Mouse (Mus musculus) CH12.LX (cell line): ENCODE data around the gene Rgs3.

ENCODE experiments used
- CHD2 ChIP-seq: IDR thresholded peaks from 2 replicates; pipeline ENCODE4 v1.6.1; 2011; ENCODE audit warnings: low read length, improper control_type of control experiment
- CTCF ChIP-seq, 2 experiments: IDR thresholded peaks in 1 of 2; conservative IDR thresholded peaks in 1 of 2; 2 replicates each; pipeline ENCODE4 v1.5.1; 2011 to 2012; ENCODE audit warnings: low read depth in 2 of 2, low read length in 2 of 2, improper control_type of control experiment in 1 of 2, inconsistent platforms in 1 of 2, mild to moderate bottlenecking in 1 of 2, moderate library complexity in 1 of 2
- ELF1 ChIP-seq: IDR thresholded peaks from 2 replicates; pipeline ENCODE4 v1.6.1; 2014; ENCODE audit warnings: low read depth, mild to moderate bottlenecking, inconsistent platforms, low read length, improper control_type of control experiment
- JUND ChIP-seq: conservative IDR thresholded peaks from 2 replicates; pipeline ENCODE4 v1.6.1; 2011; ENCODE audit warnings: low read depth, low read length, improper control_type of control experiment
- KAT2A ChIP-seq: IDR thresholded peaks from 2 replicates; pipeline ENCODE4 v1.6.1; 2012; ENCODE audit warnings: low read length, improper control_type of control experiment, inconsistent platforms; ENCODE audit not compliant: insufficient replicate concordance
- MAFK ChIP-seq: IDR thresholded peaks from 2 replicates; pipeline ENCODE4 v1.6.1; 2011; ENCODE audit warnings: low read length, improper control_type of control experiment; ENCODE audit not compliant: insufficient replicate concordance
- MAX ChIP-seq: IDR thresholded peaks from 2 replicates; pipeline ENCODE4 v1.6.1; 2011; ENCODE audit warnings: low read length, improper control_type of control experiment
- MAZ ChIP-seq: IDR thresholded peaks from 2 replicates; pipeline ENCODE4 v1.6.1; 2012; ENCODE audit warnings: low read depth, mild to moderate bottlenecking, inconsistent platforms, low read length, improper control_type of control experiment, moderate library complexity
- MXI1 ChIP-seq: IDR thresholded peaks from 2 replicates; pipeline ENCODE4 v1.6.1; 2011; ENCODE audit warnings: mild to moderate bottlenecking, low read depth, low read length, improper control_type of control experiment
- MYC ChIP-seq: IDR thresholded peaks from 2 replicates; pipeline ENCODE4 v1.6.1; 2011; ENCODE audit warnings: low read depth, mild to moderate bottlenecking, improper control_type of control experiment, low read length
- NRF1 ChIP-seq: IDR thresholded peaks from 2 replicates; pipeline ENCODE4 v1.6.1; 2014; ENCODE audit warnings: low read depth, mild to moderate bottlenecking, inconsistent platforms, low read length, improper control_type of control experiment, moderate library complexity
- POLR2AphosphoS2 ChIP-seq: IDR thresholded peaks from 2 replicates; pipeline ENCODE4 v1.6.1; 2011; ENCODE audit warnings: low read depth, low read length, improper control_type of control experiment
- RAD21 ChIP-seq: IDR thresholded peaks from 2 replicates; pipeline ENCODE4 v1.6.1; 2011; ENCODE audit warnings: low read depth, mild to moderate bottlenecking, low read length, improper control_type of control experiment, moderate library complexity
- ZKSCAN1 ChIP-seq: IDR thresholded peaks from 2 replicates; pipeline ENCODE4 v1.6.1; 2012; ENCODE audit warnings: low read depth, inconsistent platforms, low read length, improper control_type of control experiment, borderline replicate concordance

DNA sequence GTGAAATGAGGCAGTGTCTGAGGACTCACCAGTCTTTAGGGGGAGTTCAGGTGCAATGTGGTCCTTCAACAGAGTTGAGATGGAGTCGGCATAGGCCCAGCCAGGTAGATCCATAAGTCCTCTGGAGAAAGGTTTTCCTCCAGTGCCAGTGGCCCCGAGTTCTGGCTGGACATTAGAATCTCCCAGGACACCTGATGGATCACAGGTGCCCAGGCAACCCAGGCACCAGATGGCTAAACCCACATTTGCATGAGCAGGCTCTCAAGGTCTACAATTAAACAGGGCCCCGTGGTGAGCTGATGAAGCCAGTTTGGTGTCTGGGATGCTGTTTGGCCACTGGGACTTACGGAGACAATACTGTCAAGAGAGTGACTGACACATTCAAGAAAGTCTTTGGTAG, 49.7 kb downstream of the Rgs3 start:
- TF ChIP-seq CTCF (conservative IDR thresholded peaks at IDR 0.05 in 1 of 2, IDR thresholded peaks at IDR 0.05 in 1 of 2; ENCODE audit: low read depth in 2 of 2, low read length in 2 of 2) = no peak
- TF ChIP-seq ZKSCAN1 = no peak
- no peak for TF ChIP-seq MAFK
- TF ChIP-seq POLR2AphosphoS2 = no peak
- no peak for TF ChIP-seq MAZ
- TF ChIP-seq MXI1 = no peak
- TF ChIP-seq MYC = no peak
- TF ChIP-seq JUND = no peak
- TF ChIP-seq CHD2 = no peak
- TF ChIP-seq ELF1 = no peak
- no peak for TF ChIP-seq NRF1
- TF ChIP-seq KAT2A = no peak
- no peak for TF ChIP-seq RAD21
- no peak for TF ChIP-seq MAX
